Mouse (Mus musculus) heart, postnatal 25 days (tissue): ENCODE measurements around the gene Hoxd3. TPM values are rescaled to one million over a fixed set of nuclear protein-coding genes. Genes with fewer than 3 reads are reported as not detected.

Experiments
- DNase-seq: peaks from one replicate; pipeline ENCODE4 v3.0.0; 2022; ENCODE audit warnings: low spot score
- intact Hi-C: fragments of 180-260 bp; cut with DNase I; formaldehyde crosslinking; loops from one replicate; pipeline ENCODE4 v1.15.1; 2025
- total RNA-seq, 2 experiments: library from RNA; stranded (reverse); gene quantifications; 2 replicates each; pipeline ENCODE4 v1.2.3; 2021

The Hoxd3 gene
- total RNA-seq, result not detected

DNA sequence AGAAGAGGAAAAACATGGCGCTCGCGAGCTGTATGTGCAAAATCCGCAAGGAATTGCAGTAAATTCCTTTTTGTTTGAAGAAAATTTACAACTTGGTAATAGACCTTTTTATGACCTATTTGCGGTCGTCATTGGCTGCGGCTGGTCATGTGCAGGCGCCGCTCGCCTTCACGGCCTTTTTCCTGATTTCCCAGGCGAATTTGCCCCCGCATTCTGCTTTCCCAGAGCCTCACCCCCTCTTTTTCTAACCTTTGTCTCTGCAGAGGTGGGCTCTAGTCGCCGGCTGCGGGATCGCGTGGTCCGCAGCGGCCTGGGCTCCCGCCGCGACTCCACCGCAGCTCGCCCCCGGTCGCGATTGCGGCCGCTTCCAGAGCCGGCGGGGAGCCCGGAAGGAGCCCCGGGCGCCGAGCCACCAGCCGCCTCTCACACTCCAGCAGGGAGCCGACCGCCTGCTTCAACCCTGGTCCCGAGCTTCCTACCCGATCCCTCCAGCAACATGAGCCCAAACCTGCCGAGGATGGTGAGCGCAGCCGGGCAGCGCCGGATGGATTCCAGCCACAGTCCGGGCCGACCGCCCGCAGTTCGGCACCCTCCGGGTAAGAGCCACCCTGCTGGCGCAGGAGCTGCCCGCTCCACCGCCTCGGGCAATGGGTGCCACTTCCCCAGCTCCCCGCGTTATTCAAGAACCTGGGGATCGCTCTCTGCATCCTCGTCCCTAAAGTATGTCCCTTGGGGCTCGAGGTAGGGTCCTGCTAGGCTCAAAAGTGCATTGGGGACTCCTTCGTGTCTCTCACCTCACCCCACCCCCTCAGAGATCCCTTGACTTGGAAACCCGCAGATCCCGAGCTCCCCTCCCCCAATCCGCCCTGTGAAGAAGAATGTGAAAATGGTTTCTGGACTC lies at the start of gene Hoxd3, which contains the start of gene Hoxd4:
Gene Hoxd3, plus strand, starts transcription at position 207 of the 901 bp plus-strand sequence.
Gene Hoxd4, plus strand, starts transcription at position 209 of the 901 bp plus-strand sequence.
- DNase-seq, result no peak
- intact Hi-C loops, result no loop called here

- no peak for DNase-seq
- intact Hi-C loops, result loop anchor here (2.0 to 10.0 kb wide), 4 partner anchors 363 to 1389 kb away; partner anchors contain the start of genes Chn1 and Sp9
Measured at GRCm38 (mm10) chr2:74663291-74663925, 48.3 kb upstream of the Hoxd3 start.

DNA sequence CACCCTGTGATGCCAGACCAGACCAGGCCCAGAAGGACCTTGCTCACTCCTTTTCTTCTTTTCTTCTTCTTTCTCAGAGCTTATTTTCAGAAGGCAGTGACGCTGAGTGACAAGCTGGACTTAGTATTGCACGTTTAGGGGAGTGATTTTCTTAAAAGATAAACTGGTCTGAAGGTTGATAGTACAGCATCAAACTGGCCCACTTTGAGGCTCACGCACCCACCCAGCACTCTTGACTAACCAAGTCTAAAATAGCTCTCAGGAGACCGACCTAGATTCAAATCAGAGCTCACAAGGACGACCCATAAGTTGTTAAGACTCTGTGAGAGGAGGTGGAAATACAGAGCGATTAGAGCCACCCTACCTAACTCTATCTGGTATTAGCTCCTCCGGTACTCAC lies 45.3 kb upstream of the Hoxd3 start:
- DNase-seq, result no peak

GRCm38 (mm10) chr2:74667191-74667841 lies 44.4 kb upstream of the Hoxd3 start:
- intact Hi-C loops, result loop anchor here (10.0 kb wide), 2 partner anchors 893 to 1393 kb away; partner anchors contain the start of genes Chn1 and Sp9
- no peak for DNase-seq

More for the DNA sequence above, 45.3 kb upstream of the Hoxd3 start:
- intact Hi-C loops, result loop anchor here (1.0 to 10.0 kb wide), 3 partner anchors 598 to 1392 kb away; partner anchors contain the start of genes Chn1 and Sp9

DNA sequence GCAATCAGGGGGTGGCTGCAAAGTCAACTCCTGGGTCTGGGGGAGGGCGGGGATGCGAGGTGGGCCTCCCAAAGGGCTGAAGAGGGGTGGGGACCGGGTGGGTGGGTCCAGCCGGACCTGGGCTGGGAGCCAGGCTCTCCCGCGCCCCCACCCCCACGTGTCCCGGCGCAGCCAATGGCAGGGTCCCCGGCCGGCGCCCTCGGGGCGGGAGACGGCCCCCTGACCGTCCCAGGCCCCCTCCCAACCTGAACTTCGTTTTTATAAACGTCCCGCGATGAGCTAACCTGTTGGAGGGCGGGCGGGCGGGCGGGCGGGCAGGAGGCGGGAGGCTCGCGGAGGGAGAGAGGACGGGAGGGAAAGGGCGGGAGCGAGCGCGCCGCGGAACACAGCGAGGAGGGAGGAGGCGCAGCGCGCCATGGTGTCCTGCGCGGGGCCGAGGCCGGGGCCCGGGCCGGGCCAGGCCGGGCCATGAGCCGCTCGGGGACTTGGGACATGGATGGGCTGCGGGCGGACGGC lies 43.8 kb upstream of the Hoxd3 start, which contains the start of gene Hoxd13:
Gene Hoxd13, plus strand, starts transcription at position 469 of the 516 bp plus-strand sequence.
- DNase-seq, result no peak
- intact Hi-C loops, result loop anchor here (10.0 kb wide), 2 partner anchors 893 to 1393 kb away; partner anchors contain the start of genes Chn1 and Sp9

DNA sequence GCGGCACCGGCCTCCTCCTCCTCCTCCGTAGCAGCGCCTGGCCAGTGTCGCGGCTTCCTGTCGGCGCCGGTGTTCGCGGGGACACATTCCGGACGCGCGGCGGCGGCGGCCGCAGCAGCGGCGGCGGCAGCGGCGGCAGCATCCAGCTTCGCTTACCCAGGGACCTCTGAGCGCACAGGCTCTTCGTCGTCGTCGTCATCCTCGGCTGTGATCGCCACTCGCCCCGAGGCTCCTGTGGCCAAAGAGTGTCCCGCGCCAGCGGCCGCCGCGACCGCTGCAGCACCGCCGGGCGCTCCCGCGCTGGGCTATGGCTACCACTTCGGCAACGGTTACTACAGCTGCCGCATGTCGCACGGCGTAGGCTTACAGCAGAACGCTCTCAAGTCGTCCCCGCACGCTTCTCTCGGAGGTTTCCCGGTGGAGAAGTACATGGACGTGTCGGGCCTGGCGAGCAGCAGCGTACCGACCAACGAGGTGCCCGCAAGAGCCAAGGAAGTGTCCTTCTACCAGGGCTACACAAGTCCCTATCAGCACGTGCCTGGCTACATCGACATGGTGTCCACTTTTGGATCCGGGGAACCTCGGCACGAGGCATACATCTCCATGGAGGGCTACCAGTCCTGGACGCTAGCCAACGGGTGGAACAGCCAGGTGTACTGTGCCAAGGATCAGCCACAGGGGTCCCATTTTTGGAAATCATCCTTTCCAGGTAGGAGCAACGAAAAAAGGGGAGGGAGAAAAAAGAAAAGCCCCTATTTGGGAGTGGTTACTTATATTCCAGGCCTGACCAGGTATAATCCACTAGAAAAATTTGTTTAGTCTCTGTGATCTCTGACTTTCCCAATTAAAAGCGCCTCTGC lies 43.1 kb upstream of the Hoxd3 start:
- no peak for DNase-seq
- intact Hi-C loops, result loop anchor here (10.0 kb wide), 2 partner anchors 894 to 1394 kb away; partner anchors contain the start of genes Chn1 and Sp9

DNA sequence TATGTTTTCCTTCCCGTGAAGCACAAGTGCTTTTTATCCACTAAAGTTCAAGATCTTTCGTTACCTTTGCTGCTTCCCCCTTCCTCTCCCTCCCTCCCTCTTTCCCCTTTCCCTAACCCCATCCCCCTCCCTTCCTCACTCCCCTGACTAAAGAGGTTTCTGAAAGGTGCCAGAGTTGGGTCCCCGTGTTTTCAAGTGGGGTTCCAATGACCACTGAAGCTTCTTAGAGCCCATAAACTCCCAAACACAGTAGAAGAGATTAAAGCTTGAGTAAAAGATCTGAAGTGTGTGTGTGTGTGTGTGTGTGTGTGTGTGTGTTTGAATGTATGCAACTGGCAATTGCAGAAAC lies 42.5 kb upstream of the Hoxd3 start:
- DNase-seq, result no peak
- intact Hi-C loops, result loop anchor here (10.0 kb wide), 2 partner anchors 894 to 1394 kb away; partner anchors contain the start of genes Chn1 and Sp9

DNA sequence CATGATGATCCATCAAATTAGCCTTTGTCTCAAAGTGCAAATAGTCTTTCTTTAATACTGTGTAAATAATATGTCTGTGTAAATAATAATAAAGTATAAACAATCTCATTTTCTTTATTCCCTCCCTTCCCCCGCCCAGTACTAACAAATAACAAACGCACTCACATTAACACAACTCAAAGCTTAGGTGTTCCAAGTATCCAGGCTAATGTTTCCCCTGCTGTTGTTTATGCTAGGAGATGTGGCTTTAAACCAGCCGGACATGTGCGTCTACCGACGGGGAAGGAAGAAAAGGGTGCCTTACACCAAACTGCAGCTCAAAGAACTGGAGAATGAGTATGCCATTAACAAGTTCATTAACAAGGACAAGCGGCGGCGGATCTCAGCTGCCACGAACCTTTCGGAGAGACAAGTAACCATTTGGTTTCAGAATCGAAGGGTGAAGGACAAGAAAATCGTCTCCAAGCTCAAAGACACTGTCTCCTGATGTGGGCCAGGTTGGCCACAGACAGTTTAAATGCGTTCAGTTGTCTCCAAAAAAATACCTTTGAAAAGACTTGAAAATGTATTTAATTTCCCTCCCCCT lies 42.0 kb upstream of the Hoxd3 start:
- no peak for DNase-seq
- intact Hi-C loops, result loop anchor here (5.0 to 10.0 kb wide), 3 partner anchors 895 to 1395 kb away; partner anchors contain the start of genes Chn1, Chrna1 and Sp9

DNA sequence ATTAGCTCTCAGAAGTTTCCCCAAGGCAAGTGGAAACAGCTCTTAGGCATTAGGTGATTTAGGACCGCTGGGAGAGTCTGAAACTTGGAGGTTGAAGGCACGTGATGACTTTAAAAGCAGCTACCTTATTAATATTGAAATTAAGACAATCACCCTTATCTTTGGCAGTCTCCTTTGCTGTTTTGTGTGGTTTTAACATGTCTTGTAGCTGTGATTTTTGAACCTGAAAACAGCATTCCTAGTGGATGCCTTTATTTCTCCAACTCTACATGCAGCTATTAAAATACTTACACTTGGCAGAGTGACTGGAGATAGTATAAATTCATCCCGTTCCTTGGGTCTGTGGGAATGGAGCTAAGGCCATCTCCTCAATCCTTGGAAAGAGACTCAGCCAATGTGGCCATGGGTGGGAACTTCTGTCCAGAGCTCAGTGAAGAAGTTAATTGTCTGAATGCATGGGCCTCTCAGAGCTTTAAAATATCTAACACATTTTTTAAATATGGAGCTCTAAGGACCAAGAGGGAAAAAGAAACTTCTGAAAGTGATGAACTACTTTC lies 41.0 kb upstream of the Hoxd3 start:
- DNase-seq, result no peak
- intact Hi-C loops, result loop anchor here (5.0 kb wide), 1 partner anchor 1088 kb away; the partner anchor contains the start of gene Chrna1

DNA sequence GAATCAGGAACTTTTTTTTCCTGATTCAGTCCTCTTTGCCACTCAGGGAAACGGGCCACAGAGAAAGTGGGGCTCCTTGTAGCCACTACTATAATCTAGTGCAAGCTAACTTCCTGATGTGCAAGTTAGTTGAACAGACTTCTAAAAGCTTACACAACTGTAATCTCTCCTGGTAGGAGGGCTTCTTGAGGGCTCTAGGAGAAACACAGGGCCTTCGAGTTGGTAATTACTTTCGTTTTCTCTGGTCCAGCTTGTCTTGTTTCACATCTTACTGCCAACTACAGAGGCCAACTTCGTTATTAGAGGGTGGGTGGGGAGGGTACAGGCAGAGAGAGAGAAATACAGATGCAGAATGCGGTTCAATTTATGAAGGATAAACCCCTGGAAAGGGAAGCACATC lies 39.9 kb upstream of the Hoxd3 start:
- intact Hi-C loops, result loop anchor here (2.0 to 5.0 kb wide), 2 partner anchors 705 to 1090 kb away; partner anchors contain the start of gene Chrna1
- DNase-seq, result no peak

- DNase-seq, result no peak
- intact Hi-C loops, result loop anchor here (2.0 to 5.0 kb wide), 2 partner anchors 706 to 1090 kb away; partner anchors contain the start of gene Chrna1
Measured at GRCm38 (mm10) chr2:74672481-74673362, 39.0 kb upstream of the Hoxd3 start.

- intact Hi-C loops, result loop anchor here (2.0 to 5.0 kb wide), 2 partner anchors 707 to 1092 kb away; partner anchors contain the start of gene Chrna1
- DNase-seq, result no peak
Measured at GRCm38 (mm10) chr2:74673835-74674425, 37.8 kb upstream of the Hoxd3 start.

- intact Hi-C loops, result loop anchor here (5.0 kb wide), 1 partner anchor 1093 kb away; the partner anchor contains the start of gene Chrna1
- DNase-seq, result no peak
Measured at GRCm38 (mm10) chr2:74674881-74675665, 36.7 kb upstream of the Hoxd3 start, which contains the start of gene Hoxd12. Gene Hoxd12, plus strand, starts transcription at chr2:74675013.

DNA sequence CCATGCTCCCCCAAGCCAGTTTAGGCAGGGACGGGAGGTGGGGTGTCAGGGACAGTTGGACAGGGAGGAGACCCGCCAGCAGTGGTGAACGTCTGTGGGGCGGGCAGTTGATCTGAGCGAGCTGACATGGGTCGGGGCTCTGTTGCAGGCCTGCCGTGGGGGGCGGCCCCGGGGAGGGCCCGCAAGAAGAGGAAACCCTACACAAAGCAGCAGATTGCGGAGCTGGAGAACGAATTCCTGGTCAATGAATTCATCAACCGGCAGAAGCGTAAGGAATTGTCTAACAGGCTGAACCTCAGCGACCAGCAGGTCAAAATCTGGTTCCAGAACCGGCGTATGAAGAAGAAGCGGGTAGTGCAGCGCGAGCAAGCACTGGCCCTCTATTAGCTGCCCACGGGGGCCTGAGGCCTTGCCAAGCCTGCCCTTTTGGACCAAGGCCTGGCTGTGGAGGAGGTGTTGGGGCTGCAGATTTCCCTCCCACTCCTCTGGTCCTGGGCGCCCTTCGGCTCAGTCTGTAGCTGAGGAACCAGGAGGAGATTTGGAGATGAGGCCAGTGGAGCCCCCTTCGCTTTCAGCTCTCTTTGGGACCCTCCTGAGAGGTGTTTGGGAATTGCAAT lies 36.0 kb upstream of the Hoxd3 start:
- no peak for DNase-seq

More for the DNA sequence above, 36.0 kb upstream of the Hoxd3 start:
- intact Hi-C loops, result no loop called here
